Mouse (Mus musculus): ENCODE results near the gene Pttg1ip. TPM values are rescaled to one million over a fixed set of nuclear protein-coding genes. Genes with fewer than 3 reads are reported as not detected.

The Pttg1ip gene
- polyA plus RNA-seq, 1 experiment, result 237 TPM

DNA sequence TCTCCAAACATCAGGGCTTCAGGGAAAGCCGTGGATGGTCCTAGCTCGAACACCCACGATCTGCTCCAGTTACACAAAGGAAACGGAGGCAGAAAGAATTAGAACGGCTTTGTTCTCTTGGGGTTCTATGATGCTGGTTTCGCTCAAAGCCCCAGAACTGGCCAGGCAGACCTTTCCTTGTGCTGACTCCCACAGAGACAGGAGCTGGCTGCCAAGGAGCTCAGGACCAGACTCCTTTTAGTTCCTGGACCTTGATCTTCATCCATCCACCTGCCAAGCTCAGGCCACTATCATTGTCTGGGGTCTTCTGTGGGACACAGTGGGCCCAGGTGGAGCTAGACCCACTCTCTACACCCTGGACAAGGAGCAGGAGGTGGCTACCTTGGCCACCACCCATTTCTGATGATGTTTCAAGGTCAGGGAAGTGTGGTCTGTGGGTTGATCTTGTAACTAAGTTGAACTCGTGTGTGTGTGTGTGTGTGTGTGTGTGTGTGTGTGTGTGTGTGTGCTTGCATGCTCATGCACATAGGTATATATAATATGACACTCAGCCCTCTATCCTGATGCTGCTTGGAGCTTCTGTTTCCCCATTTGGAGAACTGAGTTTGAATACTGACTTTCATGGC lies 42.1 kb upstream of the Pttg1ip start:
- Histone ChIP-seq H3K4me3 (no peak overlapping the region), H3K36me3 (ENCODE audit: control insufficient read depth, insufficient read depth) (no peaks in the 10 kb centered on the region), H3K79me2 (ENCODE audit: control insufficient read depth, insufficient read depth) (no peaks in the 10 kb centered on the region), H3K4me2 (ENCODE audit: low read depth) (no peak overlapping the region), H3K27me3 (ENCODE audit: control insufficient read depth, insufficient read depth, insufficient read length) (no peaks in the 10 kb centered on the region), H3ac (ENCODE audit: control insufficient read depth, insufficient read length) (no peak overlapping the region)
- no peak for TF ChIP-seq REST (IDR thresholded peaks at IDR 0.05; ENCODE audit: insufficient read depth, insufficient read length)
- no peak for TF ChIP-seq TCF3 (IDR thresholded peaks at IDR 0.05; ENCODE audit: insufficient read length, low read depth)
- TF ChIP-seq E2F4 (IDR thresholded peaks at IDR 0.05; ENCODE audit: insufficient read depth), result no peak
- TF ChIP-seq POLR2A (IDR thresholded peaks at IDR 0.05; ENCODE audit: insufficient read length, low read depth), result no peak

DNA sequence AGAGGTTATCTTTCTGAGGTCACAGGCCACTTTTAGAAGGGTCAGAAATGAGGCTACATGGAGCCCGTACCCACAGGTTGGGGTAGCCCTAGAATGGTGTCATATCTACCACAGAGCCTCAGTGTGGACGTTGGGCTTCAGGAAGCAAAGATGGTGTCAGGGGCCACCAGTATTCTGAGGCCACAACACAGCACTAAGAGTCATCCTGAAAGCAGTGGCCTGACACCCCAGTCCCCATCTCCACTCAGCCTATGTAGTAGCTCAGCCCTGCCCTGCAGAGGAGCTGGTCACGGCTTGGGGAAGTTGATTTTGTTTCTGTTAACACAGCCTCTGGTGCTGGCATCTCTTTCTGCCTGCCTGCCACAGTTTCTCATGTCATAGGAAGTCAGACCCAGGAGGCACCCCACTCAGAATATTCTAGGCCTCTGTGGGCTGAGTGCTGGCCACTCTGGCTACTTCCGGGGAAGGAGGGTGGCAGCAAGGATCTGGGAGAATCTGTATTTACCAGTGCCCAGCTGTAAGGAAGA lies 40.9 kb upstream of the Pttg1ip start:
- H3ac ChIP-seq (ENCODE audit: control insufficient read depth, insufficient read length), result no peak overlapping the region
- no peak overlapping the region for H3K4me2 ChIP-seq (ENCODE audit: low read depth)
- no peaks in the 10 kb centered on the region for H3K27me3 ChIP-seq (ENCODE audit: control insufficient read depth, insufficient read depth, insufficient read length)
- TF ChIP-seq TCF12 (IDR thresholded peaks at IDR 0.05; ENCODE audit: insufficient read depth, poor library complexity, severe bottlenecking) (no peak), TCF3 (IDR thresholded peaks at IDR 0.05; ENCODE audit: insufficient read length, low read depth) (no peak), REST (IDR thresholded peaks at IDR 0.05; ENCODE audit: insufficient read depth, insufficient read length) (no peak), SRF (IDR thresholded peaks at IDR 0.05; ENCODE audit: control insufficient read depth, insufficient read length, low read depth) (no peak), MYOD1 (IDR thresholded peaks at IDR 0.05; ENCODE audit: control insufficient read depth in 1 of 3, insufficient read length in 2 of 3, low read depth in 2 of 3) (no peak), MYOG (IDR thresholded peaks at IDR 0.05; ENCODE audit: control insufficient read depth in 1 of 3, insufficient read depth in 1 of 3, insufficient read length in 2 of 3, low read depth in 2 of 3) (no peak), POLR2A (IDR thresholded peaks at IDR 0.05; ENCODE audit: insufficient read length, low read depth) (no peak)
- H3K36me3 ChIP-seq (ENCODE audit: control insufficient read depth, insufficient read depth), result no peaks in the 10 kb centered on the region
- no peak overlapping the region for H3K4me3 ChIP-seq
- H3K79me2 ChIP-seq (ENCODE audit: control insufficient read depth, insufficient read depth), result no peaks in the 10 kb centered on the region

DNA sequence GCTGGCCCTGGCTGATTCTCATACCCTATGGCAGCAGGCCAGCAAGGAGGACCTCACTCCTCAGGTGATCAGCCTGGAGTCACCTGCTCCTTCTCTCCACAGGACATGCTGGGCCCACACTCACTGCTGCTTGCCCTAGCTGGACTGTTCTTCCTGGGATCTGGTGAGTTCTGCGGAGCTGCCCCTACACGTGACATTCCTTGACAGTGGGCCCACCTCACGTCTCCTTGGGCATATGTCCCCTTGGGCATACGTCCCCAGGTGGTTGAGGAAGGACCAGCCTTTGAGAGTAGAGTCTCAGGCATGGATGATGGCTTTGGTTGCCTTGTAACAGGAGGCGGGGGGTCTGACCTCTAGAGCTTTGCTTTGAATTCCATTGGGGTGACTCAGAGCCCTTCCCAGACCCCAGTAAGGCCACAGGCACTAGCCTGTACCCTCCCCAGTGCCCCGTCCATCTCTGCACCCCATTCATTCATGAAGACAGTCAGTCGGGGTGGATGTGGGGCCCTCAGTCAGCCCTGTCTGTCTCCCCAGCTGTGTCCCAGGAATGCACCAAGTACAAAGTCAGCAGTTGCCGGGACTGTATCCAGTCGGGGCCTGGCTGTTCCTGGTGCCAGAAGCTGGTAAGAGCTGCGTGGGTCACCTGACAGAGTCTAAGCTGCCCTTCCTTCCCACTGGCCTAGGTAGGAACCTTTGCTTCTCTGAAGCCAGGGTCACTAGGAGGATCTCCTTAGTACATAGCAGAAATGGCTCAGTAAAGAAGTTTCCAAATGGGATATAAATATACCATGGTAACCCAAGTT lies 39.5 kb upstream of the Pttg1ip start:
- Histone ChIP-seq H3K4me2 (ENCODE audit: low read depth) (no peak overlapping the region), H3K27me3 (ENCODE audit: control insufficient read depth, insufficient read depth, insufficient read length) (no peaks in the 10 kb centered on the region)
- TF ChIP-seq MYOG (IDR thresholded peaks at IDR 0.05; ENCODE audit: control insufficient read depth in 1 of 3, insufficient read depth in 1 of 3, insufficient read length in 2 of 3, low read depth in 2 of 3) (peak in 1 of 3 experiments; percentile 16), USF1 (IDR thresholded peaks at IDR 0.05; ENCODE audit: low read depth) (no peak)

DNA sequence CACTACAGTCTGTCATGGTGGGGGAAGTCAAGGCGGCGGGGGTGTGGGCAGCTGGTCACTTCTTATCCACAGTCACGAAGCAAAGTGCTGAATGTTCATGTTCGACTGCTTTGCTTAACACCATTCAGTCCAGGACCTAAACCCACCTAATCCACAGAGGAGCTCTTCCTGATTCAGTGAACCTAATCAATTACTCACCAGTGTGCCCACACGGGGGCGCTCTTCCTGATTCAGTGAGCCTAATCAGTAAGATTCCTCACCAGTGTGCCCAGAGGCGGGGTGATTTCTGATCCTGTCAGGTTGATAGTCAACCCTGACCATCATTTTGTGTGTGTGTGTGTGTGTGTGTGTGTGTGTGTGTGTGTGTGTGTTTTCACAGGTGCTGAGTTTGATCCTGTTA lies 38.3 kb upstream of the Pttg1ip start:
- Histone ChIP-seq H3K36me3 (ENCODE audit: control insufficient read depth, insufficient read depth) (no peaks in the 10 kb centered on the region), H3K4me3 (no peak overlapping the region), H3K27me3 (ENCODE audit: control insufficient read depth, insufficient read depth, insufficient read length) (no peaks in the 10 kb centered on the region), H3K4me2 (ENCODE audit: low read depth) (no peak overlapping the region), H3K79me2 (ENCODE audit: control insufficient read depth, insufficient read depth) (no peaks in the 10 kb centered on the region), H3ac (ENCODE audit: control insufficient read depth, insufficient read length) (no peak overlapping the region)
- TF ChIP-seq POLR2AphosphoS2 (IDR thresholded peaks at IDR 0.05; ENCODE audit: insufficient read length, low read depth) (no peak), SRF (IDR thresholded peaks at IDR 0.05; ENCODE audit: control insufficient read depth, insufficient read length, low read depth) (no peak), MYOG (IDR thresholded peaks at IDR 0.05; ENCODE audit: control insufficient read depth in 1 of 3, insufficient read depth in 1 of 3, insufficient read length in 2 of 3, low read depth in 2 of 3) (no peak)

More for the DNA sequence above, 39.5 kb upstream of the Pttg1ip start:
- Histone ChIP-seq H3ac (ENCODE audit: control insufficient read depth, insufficient read length) (no peak overlapping the region), H3K4me3 (no peak overlapping the region), H3K79me2 (ENCODE audit: control insufficient read depth, insufficient read depth) (no peaks in the 10 kb centered on the region), H3K36me3 (ENCODE audit: control insufficient read depth, insufficient read depth) (no peaks in the 10 kb centered on the region)

DNA sequence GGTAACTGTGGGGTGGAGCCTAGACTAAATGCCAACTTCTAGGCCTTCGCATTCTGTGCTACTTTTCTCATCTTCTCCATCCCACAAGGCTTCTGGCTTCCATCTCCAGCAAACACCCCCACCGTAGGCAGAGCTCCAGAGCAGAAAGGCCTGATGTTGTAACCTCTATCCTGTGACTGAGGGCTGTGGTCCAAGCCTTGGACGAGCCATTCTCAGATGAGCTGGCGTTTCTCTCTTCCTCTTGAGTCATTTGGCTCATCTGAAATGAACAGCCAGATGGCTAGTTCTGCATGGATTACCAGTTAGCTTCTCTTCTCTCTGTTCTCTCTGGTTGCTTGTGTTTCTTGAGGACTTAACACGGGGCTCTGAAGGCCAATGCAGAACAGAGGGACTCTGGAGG lies 36.6 kb upstream of the Pttg1ip start:
- no peak overlapping the region for H3ac ChIP-seq (ENCODE audit: control insufficient read depth, insufficient read length)
- no peak overlapping the region for H3K4me3 ChIP-seq
- H3K79me2 ChIP-seq (ENCODE audit: control insufficient read depth, insufficient read depth), result no peaks in the 10 kb centered on the region
- no peak overlapping the region for H3K4me2 ChIP-seq (ENCODE audit: low read depth)
- no peaks in the 10 kb centered on the region for H3K36me3 ChIP-seq (ENCODE audit: control insufficient read depth, insufficient read depth)
- H3K27me3 ChIP-seq (ENCODE audit: control insufficient read depth, insufficient read depth, insufficient read length), result no peaks in the 10 kb centered on the region
- peak; percentile 47; the same call in 1 of the 2 replicates for TF ChIP-seq CEBPB (IDR thresholded peaks at IDR 0.05; ENCODE audit: insufficient read depth, poor library complexity, severe bottlenecking)
- TF ChIP-seq REST (IDR thresholded peaks at IDR 0.05; ENCODE audit: insufficient read depth, insufficient read length), result no peak
- no peak for TF ChIP-seq POLR2A (IDR thresholded peaks at IDR 0.05; ENCODE audit: insufficient read length, low read depth)
- no peak for TF ChIP-seq USF1 (IDR thresholded peaks at IDR 0.05; ENCODE audit: low read depth)

DNA sequence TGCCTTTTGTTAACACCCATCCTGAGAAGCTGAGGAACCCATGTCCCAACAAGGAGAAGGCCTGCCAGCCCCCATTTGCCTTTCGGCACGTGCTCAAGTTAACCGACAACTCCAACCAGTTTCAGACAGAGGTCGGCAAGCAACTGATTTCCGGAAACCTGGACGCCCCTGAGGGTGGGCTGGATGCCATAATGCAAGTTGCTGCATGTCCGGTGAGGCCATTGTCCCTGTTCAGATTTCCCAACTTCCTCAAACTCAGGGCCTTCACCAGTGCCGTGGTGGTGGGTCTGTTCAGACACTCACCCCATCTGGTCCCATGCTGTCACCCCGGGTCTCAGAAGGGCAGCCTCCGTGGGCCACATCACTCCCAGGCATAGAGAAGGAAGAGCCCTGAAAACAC lies 32.9 kb upstream of the Pttg1ip start:
- H3K79me2 ChIP-seq (ENCODE audit: control insufficient read depth, insufficient read depth), result no peaks in the 10 kb centered on the region
- no peak overlapping the region for H3K4me3 ChIP-seq
- TF ChIP-seq USF1 (IDR thresholded peaks at IDR 0.05; ENCODE audit: low read depth), result no peak
- no peak for TF ChIP-seq REST (IDR thresholded peaks at IDR 0.05; ENCODE audit: insufficient read depth, insufficient read length)
- TF ChIP-seq MAX (IDR thresholded peaks at IDR 0.05; ENCODE audit: low read depth), result no peak
- TF ChIP-seq CEBPB (IDR thresholded peaks at IDR 0.05; ENCODE audit: insufficient read depth, poor library complexity, severe bottlenecking), result no peak
- TF ChIP-seq POLR2A (IDR thresholded peaks at IDR 0.05; ENCODE audit: insufficient read length, low read depth), result no peak
- TF ChIP-seq E2F4 (IDR thresholded peaks at IDR 0.05; ENCODE audit: insufficient read depth), result no peak
- TF ChIP-seq POLR2AphosphoS2 (IDR thresholded peaks at IDR 0.05; ENCODE audit: insufficient read length, low read depth), result no peak
- no peak for TF ChIP-seq TCF12 (IDR thresholded peaks at IDR 0.05; ENCODE audit: insufficient read depth, poor library complexity, severe bottlenecking)
- no peak for TF ChIP-seq MYOD1 (IDR thresholded peaks at IDR 0.05; ENCODE audit: control insufficient read depth in 1 of 3, insufficient read length in 2 of 3, low read depth in 2 of 3)
- H3ac ChIP-seq (ENCODE audit: control insufficient read depth, insufficient read length), result no peak overlapping the region
- H3K36me3 ChIP-seq (ENCODE audit: control insufficient read depth, insufficient read depth), result no peaks in the 10 kb centered on the region
- no peak overlapping the region for H3K4me2 ChIP-seq (ENCODE audit: low read depth)
- H3K27me3 ChIP-seq (ENCODE audit: control insufficient read depth, insufficient read depth, insufficient read length), result no peaks in the 10 kb centered on the region

Measured in myocyte (in vitro differentiated cells).